Mouse (Mus musculus) brain, embryonic 18.5 days (tissue): Measurements from ENCODE around the gene Cyp24a1.

Experiments
- DNase-seq: peaks from one replicate; pipeline ENCODE4 v3.0.0-alpha.2; 2012; ENCODE audit warnings: low read depth, low spot score

The Cyp24a1 gene

DNA sequence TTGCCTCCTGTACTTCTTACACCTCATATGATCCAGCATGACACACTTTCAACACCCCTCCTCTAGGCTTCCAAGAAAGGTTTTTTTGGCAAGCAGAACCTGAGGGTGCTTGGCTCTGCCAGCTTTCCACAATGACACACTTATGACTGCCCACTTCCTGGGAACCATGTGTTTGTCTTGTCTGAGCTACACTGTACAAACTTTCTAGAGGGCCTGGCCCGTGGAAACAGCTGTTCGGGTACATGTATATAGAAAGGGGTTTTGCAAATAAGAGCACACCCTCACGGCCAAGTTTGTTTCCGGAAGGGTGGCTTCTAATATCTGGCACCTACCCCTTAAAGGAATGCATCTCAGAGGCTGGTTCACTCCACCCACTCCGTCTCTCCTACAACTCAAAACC, 51.1 kb downstream of the Cyp24a1 start:
- no peak for DNase-seq

DNA sequence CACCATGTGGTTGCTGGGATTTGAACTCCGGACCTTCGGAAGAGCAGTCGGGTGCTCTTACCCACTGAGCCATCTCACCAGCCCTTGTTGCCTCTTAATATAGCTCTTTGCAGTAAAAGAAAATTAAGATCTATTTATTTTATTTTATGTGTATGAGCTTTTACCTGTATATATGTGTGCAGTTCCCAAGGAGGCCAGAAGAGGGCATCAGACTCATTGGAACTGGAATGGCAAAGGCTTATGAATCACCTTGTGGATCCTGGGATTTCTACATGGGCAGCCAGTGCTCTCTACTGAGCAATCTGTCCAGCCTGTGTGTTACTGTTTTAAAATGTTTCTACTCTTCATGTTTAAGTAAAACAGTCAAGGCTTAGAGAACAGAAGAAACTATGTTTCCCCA, 54.4 kb downstream of the Cyp24a1 start:
- no peak for DNase-seq

DNA sequence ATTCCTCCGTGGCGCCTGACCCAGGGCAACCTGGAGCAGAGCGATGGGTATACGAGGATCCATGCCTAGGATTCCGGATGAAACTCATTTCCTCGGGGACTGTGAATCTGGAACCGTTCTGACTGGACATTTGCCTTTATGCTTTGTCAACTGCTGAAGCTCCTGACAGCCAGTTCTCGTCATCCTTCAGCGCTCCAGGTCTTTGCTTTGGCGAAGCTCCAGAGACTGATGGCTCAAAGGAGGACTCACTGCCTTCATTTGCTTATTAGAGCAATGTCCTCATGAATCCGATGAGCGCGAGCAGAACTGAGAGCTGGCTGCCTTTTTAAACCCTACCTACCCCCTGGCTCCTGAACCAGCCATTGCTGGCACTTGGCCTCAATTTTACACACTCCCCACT, 58.2 kb downstream of the Cyp24a1 start:
- DNase-seq: no peak

DNA sequence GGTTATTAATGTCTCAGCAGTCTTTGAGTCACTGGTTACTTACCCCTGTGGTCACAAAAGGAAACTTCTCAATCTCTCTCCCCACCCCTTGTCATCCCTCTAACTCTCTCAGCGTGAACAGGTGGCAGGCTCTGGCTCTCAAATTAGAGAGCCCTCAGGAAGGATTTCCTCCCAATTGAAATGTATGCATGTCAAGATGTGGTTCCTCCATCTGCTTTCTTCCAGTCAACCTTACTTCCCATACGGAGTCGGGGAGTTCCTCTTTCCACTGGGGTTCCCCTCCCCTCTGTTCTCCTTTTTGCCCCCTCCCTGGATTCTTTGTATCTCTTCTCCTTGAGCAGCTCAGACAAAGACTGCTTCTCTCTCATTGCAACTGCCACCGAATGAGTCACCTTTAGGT, 60.7 kb downstream of the Cyp24a1 start:
- DNase-seq: no peak
